Mouse (Mus musculus): Measurements from ENCODE around the gene Creld1. TPM values are rescaled to one million over a fixed set of nuclear protein-coding genes. Genes with fewer than 3 reads are reported as not detected.

Creld1 gene
- polyA plus RNA-seq, 1 experiment from 2014 or later: 17.1 TPM

- ATAC-seq (ENCODE audit: low FRiP score, low read depth): no peak
- peaks cover 97% of the 10 kb centered on the region for H3K36me3 ChIP-seq
- H3K27me3 ChIP-seq: no peaks in the 10 kb centered on the region
- H3K4me3 ChIP-seq: no peak overlapping the region
- WGBS: 91% methylated on average over 8 of the region's 8 CpGs
- no peak overlapping the region for H3K9ac ChIP-seq
- no peaks in the 10 kb centered on the region for H3K4me1 ChIP-seq
- no peaks in the 10 kb centered on the region; the same call in 1 of the 2 replicates for H3K9me3 ChIP-seq
- no peak overlapping the region for H3K4me2 ChIP-seq (replicated peaks)
- no peak overlapping the region for H3K27ac ChIP-seq
Measured at GRCm38 (mm10) chr6:113517434-113518080, 34.5 kb downstream of the Creld1 start.

- Histone ChIP-seq H3K36me3 (peaks cover 69% of the 10 kb centered on the region), H3K4me1 (no peaks in the 10 kb centered on the region), H3K4me2 (replicated peaks) (no peak overlapping the region), H3K4me3 (no peak overlapping the region), H3K27ac (no peak overlapping the region), H3K9ac (no peak overlapping the region), H3K9me3 (no peaks in the 10 kb centered on the region), H3K27me3 (no peaks in the 10 kb centered on the region)
- no peak for ATAC-seq (ENCODE audit: low FRiP score, low read depth)
- 72% methylated on average over 1 of the region's 1 CpGs for WGBS
Measured at GRCm38 (mm10) chr6:113522310-113522709, 39.2 kb downstream of the Creld1 start.

- no peaks in the 10 kb centered on the region for H3K4me1 ChIP-seq
- H3K9ac ChIP-seq: no peak overlapping the region; the same call in 1 of the 2 replicates
- H3K36me3 ChIP-seq: peaks cover 58% of the 10 kb centered on the region
- no peaks in the 10 kb centered on the region for H3K9me3 ChIP-seq
- H3K4me2 ChIP-seq (replicated peaks): no peak overlapping the region
- no peak overlapping the region for H3K27ac ChIP-seq
- H3K4me3 ChIP-seq: no peak overlapping the region
- 94% methylated on average over 8 of the region's 8 CpGs for WGBS
- no peak for ATAC-seq (ENCODE audit: low FRiP score, low read depth)
- H3K27me3 ChIP-seq: no peaks in the 10 kb centered on the region
Measured at GRCm38 (mm10) chr6:113523420-113523819, 40.3 kb downstream of the Creld1 start.

GRCm38 (mm10) chr6:113530932-113531839 is 48.1 kb downstream of the Creld1 start, which contains the start of the genes Emc3 and Fancd2:
Gene Emc3 (minus strand): TSS chr6:113531652.
Gene Fancd2 (plus strand): TSS chr6:113531682.
- Histone ChIP-seq H3K4me3 (peak within 1 kb of the TSS; percentile 93), H3K4me2 (replicated peaks) (peak within 1 kb of the TSS; percentile 78), H3K9me3 (no peaks in the 10 kb centered on the region), H3K36me3 (peaks cover 8% of the 10 kb centered on the region), H3K27ac (peak within 1 kb of the TSS; percentile 65; the same call in 1 of the 2 replicates), H3K27me3 (no peaks in the 10 kb centered on the region), H3K4me1 (peaks cover 17% of the 10 kb centered on the region), H3K9ac (peak within 1 kb of the TSS; percentile 92)
- ATAC-seq (ENCODE audit: low FRiP score, low read depth): peak; percentile 94
- under 1% methylated on average over 47 of the region's 47 CpGs for WGBS

- no peak for ATAC-seq (ENCODE audit: low FRiP score, low read depth)
- WGBS: 5% methylated on average over 7 of the region's 7 CpGs
- Histone ChIP-seq H3K9me3 (no peaks in the 10 kb centered on the region), H3K27ac (no peak overlapping the region), H3K4me2 (replicated peaks) (peak overlapping the region; percentile 78), H3K27me3 (no peaks in the 10 kb centered on the region), H3K9ac (peak overlapping the region; percentile 92), H3K36me3 (peaks cover 9% of the 10 kb centered on the region; the same call in 1 of the 2 replicates), H3K4me1 (peaks cover 17% of the 10 kb centered on the region), H3K4me3 (peak overlapping the region; percentile 93)
Measured at GRCm38 (mm10) chr6:113531840-113532404, 48.8 kb downstream of the Creld1 start.

GRCm38 (mm10) chr6:113534886-113535285 is 51.8 kb downstream of the Creld1 start:
- Histone ChIP-seq H3K4me3 (no peak overlapping the region), H3K9me3 (no peaks in the 10 kb centered on the region), H3K27ac (no peak overlapping the region), H3K36me3 (peaks cover 8% of the 10 kb centered on the region; the same call in 1 of the 2 replicates), H3K4me1 (peaks cover 15% of the 10 kb centered on the region), H3K4me2 (replicated peaks) (no peak overlapping the region), H3K9ac (no peak overlapping the region), H3K27me3 (no peaks in the 10 kb centered on the region)
- no peak for ATAC-seq (ENCODE audit: low FRiP score, low read depth)
- 81% methylated on average over 7 of the region's 7 CpGs for WGBS

- Histone ChIP-seq H3K9ac (no peak overlapping the region), H3K9me3 (no peaks in the 10 kb centered on the region), H3K27me3 (no peaks in the 10 kb centered on the region), H3K4me3 (no peak overlapping the region), H3K4me1 (no peaks in the 10 kb centered on the region), H3K4me2 (replicated peaks) (no peak overlapping the region), H3K36me3 (peaks cover 3% of the 10 kb centered on the region; the same call in 1 of the 2 replicates), H3K27ac (no peak overlapping the region)
- ATAC-seq (ENCODE audit: low FRiP score, low read depth): no peak
- WGBS: 91% methylated on average over 6 of the region's 6 CpGs
Measured at GRCm38 (mm10) chr6:113541610-113542009, 58.5 kb downstream of the Creld1 start.

Small RNAs within 50 kb of the gene (microRNA-seq; reads per million reads assigned to microRNA genes)
- gene Gm23365: not detected

Other genes starting within 250 kb of the Creld1 start
- 34.8 and 37.8 TPM in 2 replicates for gene Mtmr14, start 245.5 kb upstream of the Creld1 start, polyA plus RNA-seq (2015; fragmentation: Nextera tagmentation; extraction: Ambion mirVana)
- gene Cpne9, start 201.0 kb upstream of the Creld1 start, polyA plus RNA-seq (2015; fragmentation: Nextera tagmentation; extraction: Ambion mirVana): 0.32 and 0.38 TPM in 2 replicates
- 19.2 and 19.3 TPM in 2 replicates for gene Brpf1, start 176.2 kb upstream of the Creld1 start, polyA plus RNA-seq (2015; fragmentation: Nextera tagmentation; extraction: Ambion mirVana)
- gene Ogg1, start 156.3 kb upstream of the Creld1 start, polyA plus RNA-seq (2015; fragmentation: Nextera tagmentation; extraction: Ambion mirVana): 14.7 and 15.7 TPM in 2 replicates
- 97.9 and 100 TPM in 2 replicates for gene Camk1, start 139.3 kb upstream of the Creld1 start, polyA plus RNA-seq (2015; fragmentation: Nextera tagmentation; extraction: Ambion mirVana)
- gene Tada3, start 105.4 kb upstream of the Creld1 start, polyA plus RNA-seq (2015; fragmentation: Nextera tagmentation; extraction: Ambion mirVana): 44.8 and 46.8 TPM in 2 replicates
- gene Arpc4, start 105.2 kb upstream of the Creld1 start, polyA plus RNA-seq (2015; fragmentation: Nextera tagmentation; extraction: Ambion mirVana): 384 and 391 TPM in 2 replicates
- gene Ttll3, start 94.0 kb upstream of the Creld1 start, polyA plus RNA-seq (2015; fragmentation: Nextera tagmentation; extraction: Ambion mirVana): 5.1 and 7.3 TPM in 2 replicates
- 27.1 and 27.3 TPM in 2 replicates for gene Rpusd3, start 64.0 kb upstream of the Creld1 start, polyA plus RNA-seq (2015; fragmentation: Nextera tagmentation; extraction: Ambion mirVana)
- gene Cidec, start 47.5 kb upstream of the Creld1 start, polyA plus RNA-seq (2015; fragmentation: Nextera tagmentation; extraction: Ambion mirVana): not detected in 2 replicates
- gene Jagn1, start 40.7 kb upstream of the Creld1 start, polyA plus RNA-seq (2015; fragmentation: Nextera tagmentation; extraction: Ambion mirVana): 88.2 and 89.7 TPM in 2 replicates
- 6.5 and 6.6 TPM in 2 replicates for gene Il17re, start 24.8 kb upstream of the Creld1 start, polyA plus RNA-seq (2015; fragmentation: Nextera tagmentation; extraction: Ambion mirVana)
- 9.9 and 10.5 TPM in 2 replicates for gene Il17rc, start 11.9 kb upstream of the Creld1 start, polyA plus RNA-seq (2015; fragmentation: Nextera tagmentation; extraction: Ambion mirVana)
- gene Prrt3, start 18.6 kb downstream of the Creld1 start, polyA plus RNA-seq (2015; fragmentation: Nextera tagmentation; extraction: Ambion mirVana): 0.94 and 1.2 TPM in 2 replicates
- 94.0 and 98.4 TPM in 2 replicates for gene Emc3, start 48.4 kb downstream of the Creld1 start, polyA plus RNA-seq (2015; fragmentation: Nextera tagmentation; extraction: Ambion mirVana)
- gene Fancd2, start 48.4 kb downstream of the Creld1 start, polyA plus RNA-seq (2015; fragmentation: Nextera tagmentation; extraction: Ambion mirVana): 11.6 and 11.7 TPM in 2 replicates
- gene Fancd2os, start 117.4 kb downstream of the Creld1 start, polyA plus RNA-seq (2015; fragmentation: Nextera tagmentation; extraction: Ambion mirVana): not detected in 2 replicates
- 232 and 239 TPM in 2 replicates for gene Brk1, start 121.5 kb downstream of the Creld1 start, polyA plus RNA-seq (2015; fragmentation: Nextera tagmentation; extraction: Ambion mirVana)
- gene Vhl, start 140.7 kb downstream of the Creld1 start, polyA plus RNA-seq (2015; fragmentation: Nextera tagmentation; extraction: Ambion mirVana): 56.5 and 56.6 TPM in 2 replicates
- 3.4 and 3.6 TPM in 2 replicates for gene Irak2, start 155.2 kb downstream of the Creld1 start, polyA plus RNA-seq (2015; fragmentation: Nextera tagmentation; extraction: Ambion mirVana)
- 0.91 and 1.3 TPM in 2 replicates for gene Tatdn2, start 213.8 kb downstream of the Creld1 start, polyA plus RNA-seq (2015; fragmentation: Nextera tagmentation; extraction: Ambion mirVana)
- 0.65 TPM in 1 of 2 replicates, not detected in the other for gene Ghrl, start 236.6 kb downstream of the Creld1 start, polyA plus RNA-seq (2015; fragmentation: Nextera tagmentation; extraction: Ambion mirVana)

Measured in limb, embryonic 13.5 days (tissue).